Mouse (Mus musculus) G1E (cell line): ENCODE results near the gene Taf1c. TPM values are rescaled to one million over a fixed set of nuclear protein-coding genes. Genes with fewer than 3 reads are reported as not detected.

Experiments
- ATAC-seq: 2 replicates; pipeline ENCODE4 v1.8.0; 2016; ENCODE audit warnings: mild to moderate bottlenecking; ENCODE audit not compliant: insufficient number of reproducible peaks, poor library complexity, low FRiP score, severe bottlenecking; ENCODE audit errors: extremely low read depth
- DNase-seq: peaks from one replicate; pipeline ENCODE4 v3.0.0; 2012; ENCODE audit warnings: low spot score
- H3K27me3 ChIP-seq: 2 replicates; pipeline ENCODE4 v1.6.1; 2012; ENCODE audit warnings: mild to moderate bottlenecking, low read length, inconsistent platforms; ENCODE audit not compliant: insufficient read depth
- H3K36me3 ChIP-seq: replicated peaks from 2 replicates; pipeline ENCODE3; 2012; ENCODE audit warnings: mild to moderate bottlenecking, inconsistent platforms
- H3K4me1 ChIP-seq: 2 replicates; pipeline ENCODE4 v1.6.1; 2012; ENCODE audit warnings: low read depth, low read length, inconsistent platforms, mixed read lengths; ENCODE audit not compliant: insufficient read depth
- H3K4me3 ChIP-seq: 2 replicates; pipeline ENCODE4 v1.5.1; 2012; ENCODE audit warnings: low read depth, mild to moderate bottlenecking, inconsistent platforms, low read length, moderate library complexity, mixed read lengths
- H3K9me3 ChIP-seq: replicated peaks from 2 replicates; pipeline ENCODE4 v1.6.1; 2012; ENCODE audit warnings: inconsistent platforms
- CTCF ChIP-seq: IDR thresholded peaks from 2 replicates; pipeline ENCODE4 v1.5.1; 2012; ENCODE audit warnings: low read depth, low read length, inconsistent platforms, mixed read lengths
- GATA1 ChIP-seq: IDR thresholded peaks from 2 replicates; pipeline ENCODE4 v1.6.1; 2012; ENCODE audit warnings: borderline replicate concordance, low read length, inconsistent platforms, mixed read lengths
- GATA2 ChIP-seq: IDR thresholded peaks from 2 replicates; pipeline ENCODE4 v1.6.1; 2012; ENCODE audit warnings: low read depth, low read length, inconsistent platforms, borderline replicate concordance
- POLR2AphosphoS5 ChIP-seq: IDR thresholded peaks from 2 replicates; pipeline ENCODE4 v1.6.1; 2012; ENCODE audit warnings: low read depth, low read length, inconsistent platforms; ENCODE audit not compliant: insufficient replicate concordance
- TAL1 ChIP-seq: conservative IDR thresholded peaks from 2 replicates; pipeline ENCODE4 v1.6.1; 2012; ENCODE audit warnings: low read depth, low read length, inconsistent platforms, mixed read lengths
- polyA plus RNA-seq: library from polyadenylated mRNA; stranded (reverse); fragments of >175 nt; gene quantifications from 2 replicates; pipeline ENCODE4 v1.2.3, GENCODE M21; 2012
- total RNA-seq, 2 experiments: library from RNA; stranded (forward) in 1 of 2; stranded (reverse) in 1 of 2; fragments of 200-1000 nt in 1 of 2; fragments of >200 nt in 1 of 2; fragmentation: Nextera tagmentation in 1 of 2; gene quantifications; 2 replicates each; pipeline ENCODE4 v1.2.3; 2014 to 2017

Taf1c gene
- total and polyA plus RNA-seq, 3 experiments: 6.6 to 53.2 (median 8.7) TPM

DNA sequence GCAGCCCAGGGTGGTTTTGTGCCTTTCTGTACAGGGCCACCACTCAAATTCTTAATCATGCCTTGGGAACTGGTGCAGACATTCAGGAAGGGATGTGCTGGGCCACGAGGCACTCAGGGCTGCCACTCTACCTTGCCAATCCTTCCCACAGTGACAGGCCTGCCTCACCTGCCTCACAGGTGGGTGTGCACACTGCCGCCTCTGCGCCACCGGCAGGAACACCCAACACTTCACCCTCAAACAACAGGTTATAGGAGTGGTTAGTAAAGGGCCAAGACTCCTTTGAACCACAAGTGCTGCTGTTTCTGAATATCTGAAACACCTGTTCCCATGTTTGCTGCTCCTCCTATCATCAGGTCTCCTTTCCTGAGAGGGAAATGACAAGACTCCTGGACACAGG, 32.6 kb downstream of the Taf1c start:
- TF ChIP-seq GATA1 (no peak), CTCF (no peak), TAL1 (no peak), GATA2 (no peak), POLR2AphosphoS5 (no peak)

DNA sequence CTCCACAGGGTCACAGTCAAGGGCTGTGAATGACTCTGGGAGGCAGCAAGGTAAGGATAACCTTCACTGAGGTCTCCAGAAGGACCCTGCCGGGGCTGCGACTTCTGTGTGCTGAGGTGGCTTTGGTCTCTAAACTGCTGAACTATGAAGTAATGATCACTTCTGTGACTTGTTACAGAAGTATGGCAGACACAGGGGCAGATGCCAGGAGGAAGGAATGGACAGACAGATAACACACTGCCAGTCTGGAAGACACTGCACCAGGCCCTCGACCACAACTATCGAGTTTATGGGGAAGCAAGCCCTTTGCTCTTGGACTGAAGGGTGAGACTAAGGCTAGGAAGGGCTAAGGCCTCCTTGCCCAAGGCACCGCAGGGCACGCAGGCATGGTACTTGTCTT, 33.9 kb downstream of the Taf1c start:
- Histone ChIP-seq H3K4me3 (no peak overlapping the region), H3K27me3 (no peaks in the 10 kb centered on the region), H3K9me3 (no peaks in the 10 kb centered on the region), H3K36me3 (peaks cover 67% of the 10 kb centered on the region), H3K4me1 (peaks cover 60% of the 10 kb centered on the region)
- TF ChIP-seq GATA2: no peak
- no peak for TF ChIP-seq POLR2AphosphoS5
- TF ChIP-seq TAL1: no peak
- no peak for TF ChIP-seq CTCF
- no peak for TF ChIP-seq GATA1
- no peak for DNase-seq
- no peak for ATAC-seq

More for the DNA sequence above, 32.6 kb downstream of the Taf1c start:
- peak overlapping the region; percentile 31; the same call in 1 of the 2 replicates for H3K4me3 ChIP-seq
- peaks cover 56% of the 10 kb centered on the region for H3K36me3 ChIP-seq
- H3K4me1 ChIP-seq: peaks cover 65% of the 10 kb centered on the region
- ATAC-seq: no peak
- H3K9me3 ChIP-seq: no peaks in the 10 kb centered on the region
- DNase-seq: no peak
- no peaks in the 10 kb centered on the region for H3K27me3 ChIP-seq

DNA sequence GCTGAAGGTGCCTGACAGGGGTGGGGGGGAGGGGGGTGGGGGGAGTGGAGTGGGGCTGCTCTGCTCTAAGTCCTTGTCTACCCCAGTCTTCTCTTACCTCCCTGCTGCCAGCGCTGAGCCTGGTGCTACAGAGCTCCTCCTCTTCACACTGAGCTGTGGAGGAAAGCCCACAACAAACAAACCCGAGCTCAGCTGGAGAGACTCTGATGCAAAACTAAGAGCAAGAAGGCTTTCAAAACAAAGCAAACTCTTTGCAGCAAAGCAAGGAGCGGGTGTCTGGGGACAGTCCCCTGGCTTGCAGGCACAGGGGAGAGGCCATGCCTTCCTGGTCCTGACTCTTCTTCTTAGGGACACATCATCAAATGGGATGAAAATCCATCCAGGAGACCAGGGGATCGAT, 35.1 kb downstream of the Taf1c start:
- DNase-seq (no peak), ATAC-seq (no peak)
- Histone ChIP-seq H3K4me3 (no peak overlapping the region; the same call in 1 of the 2 replicates), H3K36me3 (peaks cover 79% of the 10 kb centered on the region), H3K4me1 (peaks cover 49% of the 10 kb centered on the region), H3K9me3 (no peaks in the 10 kb centered on the region), H3K27me3 (no peaks in the 10 kb centered on the region)
- TF ChIP-seq CTCF: no peak
- TF ChIP-seq POLR2AphosphoS5: no peak
- TF ChIP-seq GATA2: no peak
- TF ChIP-seq TAL1: no peak
- TF ChIP-seq GATA1: no peak

DNA sequence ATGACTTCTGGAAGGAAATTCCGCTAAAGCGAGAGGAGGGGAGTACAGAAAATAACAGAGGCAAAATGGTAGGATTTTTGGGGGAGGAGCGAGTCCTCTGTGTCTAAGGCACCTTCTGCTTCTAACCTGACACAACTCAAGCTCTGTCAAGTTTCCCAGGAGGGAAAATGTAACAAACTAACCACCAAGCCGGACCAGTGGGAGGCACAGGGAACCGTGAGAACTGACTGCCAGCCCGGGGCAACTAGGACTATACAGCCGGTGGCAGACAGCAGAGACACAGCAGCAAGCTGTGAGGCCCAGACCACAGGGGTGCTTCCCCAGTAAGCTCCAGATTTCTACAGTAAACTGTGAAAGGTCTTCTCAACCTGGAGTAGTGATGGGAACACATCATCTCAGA, 36.1 kb downstream of the Taf1c start:
- H3K27me3 ChIP-seq: no peaks in the 10 kb centered on the region
- peaks cover 89% of the 10 kb centered on the region for H3K36me3 ChIP-seq
- DNase-seq (no peak), ATAC-seq (no peak)
- no peak overlapping the region for H3K4me3 ChIP-seq
- H3K9me3 ChIP-seq: no peaks in the 10 kb centered on the region
- peaks cover 43% of the 10 kb centered on the region for H3K4me1 ChIP-seq
- TF ChIP-seq TAL1 (no peak), GATA2 (no peak), GATA1 (no peak), CTCF (no peak), POLR2AphosphoS5 (no peak)

DNA sequence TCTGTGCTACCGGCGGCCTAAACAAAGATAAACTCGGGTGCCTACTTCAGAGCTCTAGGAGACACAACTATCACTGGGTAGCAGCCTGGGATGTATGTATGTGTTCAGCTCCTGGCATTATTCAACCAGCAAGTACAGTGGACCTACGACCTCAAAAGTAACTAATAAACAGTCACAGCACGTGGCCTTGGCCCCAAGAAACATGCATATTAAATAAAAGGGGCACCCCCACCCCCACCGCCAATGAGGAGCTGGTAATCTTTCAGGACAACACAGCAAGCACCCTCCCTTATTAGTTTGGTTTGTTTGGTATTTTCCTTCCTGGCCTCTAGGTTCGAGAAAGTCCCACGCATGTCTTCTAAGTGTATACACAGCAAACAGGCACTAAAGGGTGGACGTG, 36.8 kb downstream of the Taf1c start:
- H3K4me1 ChIP-seq: peaks cover 36% of the 10 kb centered on the region
- H3K36me3 ChIP-seq: peaks cover 93% of the 10 kb centered on the region

DNA sequence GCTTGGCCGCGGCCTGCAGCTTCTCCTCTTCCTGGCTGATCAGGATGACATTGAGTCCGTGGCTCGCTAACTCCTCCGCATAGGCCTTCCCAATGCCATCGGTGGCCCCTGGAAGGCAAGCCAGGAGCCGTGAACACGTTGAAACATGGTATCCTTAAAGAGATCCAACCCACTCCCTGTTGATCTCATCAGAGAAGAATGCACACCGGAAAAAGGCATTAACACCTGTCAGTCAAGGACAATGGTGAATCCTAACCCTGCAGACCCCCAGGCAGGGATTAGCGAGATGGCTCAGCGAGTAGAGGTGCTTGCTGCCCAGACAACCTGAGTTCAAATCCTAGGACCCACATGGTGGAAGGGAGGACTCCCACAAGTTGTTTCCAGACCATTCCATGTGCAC, 38.7 kb downstream of the Taf1c start:
- H3K36me3 ChIP-seq: peaks cover 95% of the 10 kb centered on the region
- H3K4me1 ChIP-seq: peaks cover 18% of the 10 kb centered on the region
- DNase-seq: no peak
- TF ChIP-seq GATA1: no peak
- no peak for TF ChIP-seq GATA2
- TF ChIP-seq CTCF: no peak
- no peak for TF ChIP-seq TAL1
- TF ChIP-seq POLR2AphosphoS5: no peak
- ATAC-seq: no peak
- no peak overlapping the region for H3K4me3 ChIP-seq
- H3K9me3 ChIP-seq: no peaks in the 10 kb centered on the region
- no peaks in the 10 kb centered on the region for H3K27me3 ChIP-seq

More for the DNA sequence above, 36.8 kb downstream of the Taf1c start:
- TF ChIP-seq POLR2AphosphoS5 (no peak), GATA1 (no peak), TAL1 (no peak), GATA2 (no peak), CTCF (no peak)
- DNase-seq: no peak
- no peak for ATAC-seq
- H3K27me3 ChIP-seq: no peaks in the 10 kb centered on the region
- H3K4me3 ChIP-seq: no peak overlapping the region
- no peaks in the 10 kb centered on the region for H3K9me3 ChIP-seq

DNA sequence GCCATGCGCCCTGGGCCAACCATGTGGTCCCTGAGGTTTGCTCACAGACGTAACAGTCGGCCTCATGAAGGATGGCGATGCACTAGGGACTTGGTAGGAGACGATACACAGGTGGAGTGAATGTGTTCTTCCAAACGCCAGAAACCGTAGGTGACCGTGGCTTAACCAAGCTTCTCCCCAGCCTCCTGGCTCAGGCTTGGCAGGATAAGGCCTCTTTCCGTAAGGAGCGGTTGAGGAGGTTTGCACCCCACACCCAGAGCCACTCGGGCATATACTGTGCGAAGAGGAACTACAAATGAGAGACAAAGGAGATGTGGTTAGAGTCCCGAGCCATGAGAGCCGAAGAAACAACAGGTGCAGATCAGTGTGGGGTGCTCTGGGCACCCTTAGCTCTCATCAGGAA, 41.2 kb downstream of the Taf1c start:
- no peak overlapping the region for H3K4me3 ChIP-seq
- no peak for TF ChIP-seq GATA1
- TF ChIP-seq CTCF: no peak
- TF ChIP-seq GATA2: no peak
- no peak for TF ChIP-seq TAL1
- TF ChIP-seq POLR2AphosphoS5: no peak
- no peaks in the 10 kb centered on the region for H3K9me3 ChIP-seq
- H3K27me3 ChIP-seq: no peaks in the 10 kb centered on the region
- H3K36me3 ChIP-seq: peaks cover 91% of the 10 kb centered on the region
- ATAC-seq (no peak), DNase-seq (no peak)
- peaks cover 12% of the 10 kb centered on the region for H3K4me1 ChIP-seq
